Mouse (Mus musculus): Measurements from ENCODE around the gene Rasip1. TPM values are rescaled to one million over a fixed set of nuclear protein-coding genes. Genes with fewer than 3 reads are reported as not detected.

Gene Rasip1
- total RNA-seq, 4 experiments from 2014 or later, result 17.8 to 27.2 (median 26.2) TPM

GRCm38 (mm10) chr7:45685811-45686210 lies 58.5 kb downstream of the Rasip1 start:
- no peak for DNase-seq (ENCODE audit: low spot score)

GRCm38 (mm10) chr7:45686841-45687240 lies 59.6 kb downstream of the Rasip1 start:
- DNase-seq (ENCODE audit: low spot score), result no peak

Other genes with a start within 250 kb of the Rasip1 start
- gene Snrnp70, start 231.7 kb upstream of the Rasip1 start, total RNA-seq (2022), result 100 to 1,000 TPM in 1 of 4 experiments, 10 to 100 TPM in 3; 68.3 to 107 (median 86.7) TPM
- gene Kcna7, start 221.8 kb upstream of the Rasip1 start, total RNA-seq (2022), result 1 to 10 TPM; 5.5 to 8.0 (median 6.9) TPM
- under 1 TPM; 0.30 to 0.50 (median 0.36) TPM for gene Ntf5, start 213.8 kb upstream of the Rasip1 start, total RNA-seq (2022)
- not detected for gene Lhb, start 206.7 kb upstream of the Rasip1 start, total RNA-seq (2022)
- gene Gys1, start 192.6 kb upstream of the Rasip1 start, total RNA-seq (2022), result 100 to 1,000 TPM; 106 to 122 (median 112) TPM
- gene Ruvbl2, start 189.4 kb upstream of the Rasip1 start, total RNA-seq (2022), result 10 to 100 TPM; 23.1 to 31.5 (median 26.8) TPM
- gene Ftl1, start 167.6 kb upstream of the Rasip1 start, total RNA-seq (2022), result 100 to 1,000 TPM; 164 to 329 (median 254) TPM
- 10 to 100 TPM; 24.3 to 26.9 (median 26.2) TPM for gene Bax, start 160.6 kb upstream of the Rasip1 start, total RNA-seq (2022)
- gene Tulp2, start 145.6 kb upstream of the Rasip1 start, total RNA-seq (2022), result not detected
- 1 to 10 TPM; 3.8 to 8.5 (median 7.6) TPM for gene Gm45808, start 140.7 kb upstream of the Rasip1 start, total RNA-seq (2022)
- 10 to 100 TPM; 10.2 to 12.8 (median 11.5) TPM for gene Dhdh, start 138.7 kb upstream of the Rasip1 start, total RNA-seq (2022)
- gene Nucb1, start 117.1 kb upstream of the Rasip1 start, total RNA-seq (2022), result 100 to 1,000 TPM; 130 to 149 (median 139) TPM
- 10 to 100 TPM; 21.9 to 31.6 (median 28.0) TPM for gene Ppp1r15a, start 101.2 kb upstream of the Rasip1 start, total RNA-seq (2022)
- gene Plekha4, start 101.2 kb upstream of the Rasip1 start, total RNA-seq (2022), result 1 to 10 TPM; 2.6 to 4.2 (median 3.0) TPM
- gene Hsd17b14, start 72.6 kb upstream of the Rasip1 start, total RNA-seq (2022), result 1 to 10 TPM in 3 of 4 experiments, under 1 TPM in 1; 0.40 to 2.0 (median 1.1) TPM
- gene Bcat2, start 57.3 kb upstream of the Rasip1 start, total RNA-seq (2022), result 100 to 1,000 TPM; 295 to 316 (median 308) TPM
- not detected for gene Fgf21, start 12.0 kb upstream of the Rasip1 start, total RNA-seq (2022)
- not detected for gene Fut1, start 10.2 kb upstream of the Rasip1 start, total RNA-seq (2022)
- gene Izumo1, start 5.7 kb upstream of the Rasip1 start, total RNA-seq (2022), result under 1 TPM; 0.20 to 0.53 (median 0.35) TPM
- 1 to 10 TPM; 2.0 to 5.9 (median 5.1) TPM for gene Mamstr, start 12.5 kb downstream of the Rasip1 start, total RNA-seq (2022)
- gene Fut2, start 38.9 kb downstream of the Rasip1 start, total RNA-seq (2022), result 1 to 10 TPM in 1 of 4 experiments, under 1 TPM in 3; 0.19 to 1.5 (median 0.58) TPM
- under 1 TPM in 2 of 4 experiments, not detected in 2; 0.22 to 0.25 TPM for gene Ntn5, start 56.5 kb downstream of the Rasip1 start, total RNA-seq (2022)
- gene Sec1, start 66.9 kb downstream of the Rasip1 start, total RNA-seq (2022), result under 1 TPM in 3 of 4 experiments, not detected in 1; 0.16 to 0.25 (median 0.23) TPM
- gene Car11, start 72.4 kb downstream of the Rasip1 start, total RNA-seq (2022), result 1 to 10 TPM; 5.5 to 8.7 (median 8.1) TPM
- gene Dbp, start 77.6 kb downstream of the Rasip1 start, total RNA-seq (2022), result 100 to 1,000 TPM in 3 of 4 experiments, 10 to 100 TPM in 1; 72.2 to 183 (median 152) TPM
- 100 to 1,000 TPM; 552 to 697 (median 598) TPM for gene Rpl18, start 88.0 kb downstream of the Rasip1 start, total RNA-seq (2022)
- 10 to 100 TPM; 15.3 to 19.3 (median 18.4) TPM for gene Sphk2, start 90.5 kb downstream of the Rasip1 start, total RNA-seq (2022)
- gene Fam83e, start 93.7 kb downstream of the Rasip1 start, total RNA-seq (2022), result under 1 TPM; 0.19 to 0.55 (median 0.44) TPM
- not detected for gene Spaca4, start 98.3 kb downstream of the Rasip1 start, total RNA-seq (2022)
- gene Lmtk3, start 156.2 kb downstream of the Rasip1 start, total RNA-seq (2022), result under 1 TPM in 1 of 4 experiments, not detected in 3; 0.22 TPM
- gene Sult2b1, start 157.2 kb downstream of the Rasip1 start, total RNA-seq (2022), result not detected
- 10 to 100 TPM; 54.0 to 65.5 (median 62.1) TPM for gene Cyth2, start 187.1 kb downstream of the Rasip1 start, total RNA-seq (2022)
- 1 to 10 TPM in 3 of 4 experiments, under 1 TPM in 1; 0.87 to 6.1 (median 3.1) TPM for gene Kcnj14, start 197.3 kb downstream of the Rasip1 start, total RNA-seq (2022)
- gene Grwd1, start 203.5 kb downstream of the Rasip1 start, total RNA-seq (2022), result 10 to 100 TPM; 10.2 to 16.0 (median 13.6) TPM
- gene Kdelr1, start 245.3 kb downstream of the Rasip1 start, total RNA-seq (2022), result 100 to 1,000 TPM; 115 to 134 (median 127) TPM